Mouse (Mus musculus) hindbrain, embryonic 12.5 days (tissue): ENCODE data around the gene Speg. TPM values are rescaled to one million over a fixed set of nuclear protein-coding genes. Genes with fewer than 3 reads are reported as not detected.

Source experiments
- ATAC-seq: fragments of 200-750 bp; cut with Nextera tagmentation; 2 replicates; pipeline ENCODE4 v1.8.0; 2017; ENCODE audit warnings: moderate TSS enrichment; ENCODE audit not compliant: low FRiP score
- H3K27ac ChIP-seq: fragments of 300-500 bp; sonication (generic); 2 replicates; pipeline ENCODE4 v1.5.1; 2016; ENCODE audit warnings: mild to moderate bottlenecking
- H3K27me3 ChIP-seq: fragments of 300-500 bp; sonication (generic); 2 replicates; pipeline ENCODE4 v1.6.1; 2016; ENCODE audit warnings: mild to moderate bottlenecking
- H3K36me3 ChIP-seq: fragments of 300-500 bp; sonication (generic); 2 replicates; pipeline ENCODE4 v1.6.1; 2016; ENCODE audit warnings: mild to moderate bottlenecking
- H3K4me1 ChIP-seq: fragments of 300-500 bp; sonication (generic); 2 replicates; pipeline ENCODE4 v1.6.1; 2016
- H3K4me2 ChIP-seq: fragments of 300-500 bp; sonication (generic); replicated peaks from 2 replicates; pipeline ENCODE4 v1.6.1; 2016; ENCODE audit warnings: mild to moderate bottlenecking
- H3K4me3 ChIP-seq: fragments of 300-500 bp; sonication (generic); 2 replicates; pipeline ENCODE4 v1.5.1; 2016; ENCODE audit warnings: mild to moderate bottlenecking
- H3K9ac ChIP-seq: fragments of 300-500 bp; sonication (generic); 2 replicates; pipeline ENCODE4 v1.6.1; 2016; ENCODE audit warnings: mild to moderate bottlenecking, moderate library complexity
- H3K9me3 ChIP-seq: fragments of 300-500 bp; sonication (generic); replicated peaks from 2 replicates; pipeline ENCODE4 v1.6.1; 2016; ENCODE audit warnings: mild to moderate bottlenecking
- WGBS: fragments of 180-500 bp; shearing (Covaris S2); methylation state at CpG from one replicate; pipeline ENCODE4 v1.1.7; 2016; 5-methylcytosine and 5-hydroxymethylcytosine counted together
- polyA plus RNA-seq: library from polyadenylated mRNA; unstranded; fragments of >200 nt; fragmentation: Nextera tagmentation; extraction: Ambion mirVana; gene quantifications from 2 replicates; pipeline ENCODE4 v1.2.1, GENCODE M21; 2016

Gene Speg
- 19.1 and 19.7 TPM in 2 replicates for polyA plus RNA-seq

DNA sequence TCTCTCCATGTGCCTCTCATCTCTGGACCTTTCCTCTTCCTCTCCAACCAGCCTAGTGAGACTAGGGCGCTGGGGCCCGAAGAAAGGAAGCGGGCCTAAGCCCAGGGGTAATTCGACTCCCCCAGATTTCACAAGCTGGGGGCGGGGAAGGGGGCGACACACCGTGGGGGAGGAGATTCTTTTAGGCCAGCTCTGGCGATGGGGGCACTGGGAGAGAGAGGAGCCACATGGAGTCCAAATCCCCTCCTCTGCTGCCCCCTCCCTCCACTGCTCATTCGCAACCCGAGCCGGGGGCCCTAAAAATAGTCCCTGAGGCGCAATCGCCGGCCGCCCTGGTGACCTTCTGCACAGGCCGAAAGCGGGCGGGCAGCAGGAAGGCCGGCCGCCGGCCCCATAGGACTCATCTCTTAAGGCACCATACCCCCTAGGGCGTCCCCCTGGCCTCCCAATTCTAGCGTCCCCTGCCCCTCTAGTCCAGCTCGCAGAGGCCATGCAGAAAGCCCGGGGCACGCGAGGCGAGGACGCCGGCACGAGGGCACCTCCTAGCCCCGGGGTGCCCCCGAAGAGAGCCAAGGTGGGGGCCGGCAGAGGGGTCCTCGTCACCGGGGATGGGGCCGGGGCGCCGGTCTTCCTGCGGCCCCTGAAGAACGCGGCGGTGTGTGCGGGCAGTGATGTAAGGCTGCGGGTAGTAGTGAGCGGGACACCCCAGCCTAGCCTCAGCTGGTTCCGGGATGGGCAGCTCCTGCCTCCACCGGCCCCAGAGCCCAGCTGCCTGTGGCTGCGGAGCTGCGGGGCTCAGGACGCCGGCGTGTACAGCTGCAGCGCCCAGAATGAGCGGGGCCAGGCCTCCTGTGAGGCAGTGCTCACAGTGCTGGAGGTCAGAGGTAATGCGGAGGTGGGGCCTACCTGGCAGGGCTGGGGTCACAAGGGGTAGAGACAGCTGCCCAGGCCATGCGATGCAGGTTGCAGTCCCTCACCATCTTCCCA lies at the start of gene Speg:
Gene Speg (plus strand): TSS at position 348 of the 987 bp plus-strand sequence.
- 5% methylated on average over 56 of the region's 57 CpGs for WGBS
- Histone ChIP-seq H3K9ac (peak within 1 kb of the TSS; percentile 61), H3K27me3 (peaks cover 43% of the 10 kb centered on the region), H3K27ac (no peak within 1 kb of the TSS), H3K4me1 (peaks cover 18% of the 10 kb centered on the region), H3K4me2 (peak within 1 kb of the TSS; percentile 54), H3K9me3 (no peaks in the 10 kb centered on the region), H3K36me3 (no peaks in the 10 kb centered on the region), H3K4me3 (peak within 1 kb of the TSS; percentile 25)
- peak; percentile 43 for ATAC-seq

DNA sequence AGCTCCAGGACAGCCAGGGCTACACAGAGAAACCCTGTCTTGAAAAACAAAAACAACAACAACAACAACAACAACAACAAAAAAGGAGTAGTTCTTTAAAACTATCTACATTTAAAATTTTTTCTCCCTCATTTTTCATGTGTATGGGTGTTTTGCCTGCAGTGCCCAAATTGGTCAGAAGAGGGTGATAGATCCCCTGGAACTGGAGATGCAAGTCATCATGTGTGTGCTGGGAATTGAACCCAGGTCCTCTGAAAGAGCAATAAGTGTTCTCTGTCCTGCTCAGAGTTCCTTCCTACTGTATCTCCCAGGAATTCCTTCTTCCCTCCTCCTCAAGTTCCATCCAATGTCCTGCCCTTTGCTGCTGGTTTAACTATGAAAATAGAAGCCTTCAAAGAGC lies 47.6 kb upstream of the Speg start:
- Histone ChIP-seq H3K9ac (no peak overlapping the region), H3K9me3 (no peaks in the 10 kb centered on the region; the same call in 1 of the 2 replicates), H3K4me2 (no peak overlapping the region), H3K4me1 (no peaks in the 10 kb centered on the region), H3K27ac (no peak overlapping the region), H3K4me3 (no peak overlapping the region), H3K27me3 (no peaks in the 10 kb centered on the region; the same call in 1 of the 2 replicates), H3K36me3 (no peaks in the 10 kb centered on the region)
- no peak for ATAC-seq

GRCm38 (mm10) chr1:75331271-75331670 lies 43.8 kb upstream of the Speg start:
- no peaks in the 10 kb centered on the region; the same call in 1 of the 2 replicates for H3K9me3 ChIP-seq
- no peaks in the 10 kb centered on the region for H3K36me3 ChIP-seq
- H3K9ac ChIP-seq = no peak overlapping the region
- no peak overlapping the region for H3K4me3 ChIP-seq
- no peaks in the 10 kb centered on the region for H3K27me3 ChIP-seq
- H3K27ac ChIP-seq = no peak overlapping the region
- H3K4me2 ChIP-seq = no peak overlapping the region
- no peak for ATAC-seq
- H3K4me1 ChIP-seq = no peaks in the 10 kb centered on the region
- WGBS = 70% methylated on average over 1 of the region's 1 CpGs

DNA sequence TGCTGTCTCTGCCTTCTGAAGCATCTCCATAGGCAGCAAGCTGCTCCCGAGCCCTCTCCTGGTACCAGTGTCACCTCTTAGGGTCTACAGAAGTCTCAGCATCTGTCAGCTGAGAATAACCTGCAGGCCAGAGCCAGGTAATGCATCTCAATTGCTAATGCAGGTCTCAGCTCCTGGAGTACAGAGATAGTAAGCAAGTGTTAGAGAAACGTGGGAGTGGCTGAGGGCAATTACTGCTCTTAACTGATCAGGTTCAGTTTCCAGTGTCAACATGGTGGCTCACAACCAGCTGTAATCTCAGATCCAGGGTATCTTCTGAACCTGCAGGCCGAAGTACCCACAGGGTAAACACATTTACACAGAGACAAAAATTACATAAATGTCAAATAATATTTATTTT lies 38.6 kb upstream of the Speg start:
- Histone ChIP-seq H3K27ac (no peak overlapping the region), H3K36me3 (no peaks in the 10 kb centered on the region), H3K4me2 (no peak overlapping the region), H3K27me3 (no peaks in the 10 kb centered on the region), H3K9me3 (no peaks in the 10 kb centered on the region), H3K9ac (no peak overlapping the region), H3K4me3 (no peak overlapping the region), H3K4me1 (peaks cover 20% of the 10 kb centered on the region)
- ATAC-seq = no peak
- WGBS = 70% methylated on average over 3 of the region's 3 CpGs

- Histone ChIP-seq H3K4me3 (no peak overlapping the region), H3K27me3 (no peaks in the 10 kb centered on the region), H3K9ac (no peak overlapping the region), H3K27ac (no peak overlapping the region), H3K36me3 (no peaks in the 10 kb centered on the region), H3K9me3 (no peaks in the 10 kb centered on the region), H3K4me2 (no peak overlapping the region), H3K4me1 (peaks cover 20% of the 10 kb centered on the region)
- WGBS = 84% methylated on average over 9 of the region's 9 CpGs
- ATAC-seq = no peak
Observed at GRCm38 (mm10) chr1:75337097-75337496, 38.0 kb upstream of the Speg start.

- WGBS = 29% methylated on average over 11 of the region's 11 CpGs
- H3K9ac ChIP-seq = peak overlapping the region; percentile 13; the same call in 1 of the 2 replicates
- no peaks in the 10 kb centered on the region for H3K9me3 ChIP-seq
- H3K27ac ChIP-seq = peak overlapping the region; percentile 40
- ATAC-seq = 0 out of 2 replicates have a peak, but pooled peaks have one; percentile 21
- no peak overlapping the region for H3K4me3 ChIP-seq
- H3K36me3 ChIP-seq = no peaks in the 10 kb centered on the region
- no peak overlapping the region for H3K4me2 ChIP-seq
- no peaks in the 10 kb centered on the region for H3K27me3 ChIP-seq
- peaks cover 20% of the 10 kb centered on the region for H3K4me1 ChIP-seq
Observed at GRCm38 (mm10) chr1:75338091-75338694, 36.9 kb upstream of the Speg start.

- Histone ChIP-seq H3K4me1 (peaks cover 24% of the 10 kb centered on the region), H3K4me3 (no peak overlapping the region), H3K4me2 (no peak overlapping the region), H3K36me3 (no peaks in the 10 kb centered on the region), H3K9ac (peak overlapping the region; percentile 9; the same call in 1 of the 2 replicates), H3K27ac (peak overlapping the region; percentile 40), H3K9me3 (no peaks in the 10 kb centered on the region), H3K27me3 (no peaks in the 10 kb centered on the region)
- WGBS = 35% methylated on average over 9 of the region's 9 CpGs
- peak; percentile 40; the same call in 1 of the 2 replicates for ATAC-seq
Observed at GRCm38 (mm10) chr1:75339337-75339736, 35.8 kb upstream of the Speg start.

GRCm38 (mm10) chr1:75340519-75340918 lies 34.6 kb upstream of the Speg start:
- Histone ChIP-seq H3K9me3 (no peaks in the 10 kb centered on the region), H3K4me1 (peaks cover 35% of the 10 kb centered on the region), H3K27ac (no peak overlapping the region), H3K27me3 (peaks cover 7% of the 10 kb centered on the region; the same call in 1 of the 2 replicates), H3K4me2 (no peak overlapping the region), H3K36me3 (no peaks in the 10 kb centered on the region), H3K4me3 (no peak overlapping the region), H3K9ac (no peak overlapping the region)
- WGBS = 61% methylated on average over 2 of the region's 2 CpGs
- ATAC-seq = no peak

GRCm38 (mm10) chr1:75342874-75343416 lies 32.2 kb upstream of the Speg start:
- Histone ChIP-seq H3K27me3 (peaks cover 7% of the 10 kb centered on the region; the same call in 1 of the 2 replicates), H3K4me2 (no peak overlapping the region), H3K27ac (no peak overlapping the region), H3K4me3 (no peak overlapping the region), H3K4me1 (peaks cover 39% of the 10 kb centered on the region), H3K9ac (no peak overlapping the region), H3K36me3 (no peaks in the 10 kb centered on the region), H3K9me3 (no peaks in the 10 kb centered on the region)
- ATAC-seq = no peak
- WGBS = under 1% methylated on average over 8 of the region's 8 CpGs

GRCm38 (mm10) chr1:75344291-75345035 lies 30.6 kb upstream of the Speg start:
- Histone ChIP-seq H3K27me3 (peaks cover 7% of the 10 kb centered on the region), H3K36me3 (no peaks in the 10 kb centered on the region), H3K9ac (no peak overlapping the region), H3K9me3 (no peaks in the 10 kb centered on the region), H3K4me3 (no peak overlapping the region), H3K27ac (no peak overlapping the region), H3K4me2 (peak overlapping the region; percentile 28), H3K4me1 (peaks cover 27% of the 10 kb centered on the region)
- 3% methylated on average over 15 of the region's 15 CpGs for WGBS
- ATAC-seq = peak; percentile 56

GRCm38 (mm10) chr1:75345036-75345935 lies 29.8 kb upstream of the Speg start:
- Histone ChIP-seq H3K9me3 (no peaks in the 10 kb centered on the region), H3K27ac (no peak overlapping the region), H3K4me3 (no peak overlapping the region), H3K4me1 (peaks cover 28% of the 10 kb centered on the region), H3K27me3 (peaks cover 7% of the 10 kb centered on the region), H3K4me2 (peak overlapping the region; percentile 28), H3K9ac (no peak overlapping the region), H3K36me3 (no peaks in the 10 kb centered on the region)
- no peak for ATAC-seq
- 39% methylated on average over 20 of the region's 20 CpGs for WGBS
